Mouse (Mus musculus) adrenal gland, postnatal 36 days (tissue): ENCODE results near the gene Pck1. TPM values are rescaled to one million over a fixed set of nuclear protein-coding genes. Genes with fewer than 3 reads are reported as not detected.
A peak's percentile ranks its signal among the peaks of the same experiment; 100 is the strongest.

Experiments used
- DNase-seq, 2 experiments: peaks; one replicate each; pipeline ENCODE4 v3.0.0; 2021; ENCODE audit warnings: mixed read lengths in 1 of 2
- total RNA-seq, 2 experiments: library from RNA; stranded (reverse); gene quantifications; 2 replicates each; pipeline ENCODE4 v1.2.3; 2021

The Pck1 gene
- total RNA-seq, 2 experiments from 2014 or later = 816 to 818 TPM

- peak; percentile 78 to 83 for DNase-seq
Measured at GRCm38 (mm10) chr2:173173521-173174511, 21.0 kb downstream of the Pck1 start.

DNA sequence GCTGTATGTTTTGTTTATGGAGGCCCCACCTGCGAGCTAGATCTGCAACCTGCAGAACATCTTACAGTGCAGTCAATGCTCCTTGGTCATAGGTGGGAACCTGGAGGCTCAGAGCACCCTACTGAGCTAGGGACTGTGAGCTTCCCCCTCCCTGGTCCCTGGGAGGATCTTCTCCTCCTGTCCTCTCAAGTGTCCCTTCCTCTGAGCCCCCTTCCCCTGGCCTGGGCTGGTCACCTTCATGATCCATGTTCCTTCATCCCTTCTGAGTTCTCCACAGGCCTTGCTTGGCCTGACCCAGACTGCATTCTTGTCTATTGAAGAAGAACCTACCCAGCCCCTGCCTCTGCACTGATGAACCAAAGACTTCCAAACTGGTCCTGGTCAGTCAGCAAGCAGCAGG is 21.7 kb downstream of the Pck1 start:
- DNase-seq = no peak

DNA sequence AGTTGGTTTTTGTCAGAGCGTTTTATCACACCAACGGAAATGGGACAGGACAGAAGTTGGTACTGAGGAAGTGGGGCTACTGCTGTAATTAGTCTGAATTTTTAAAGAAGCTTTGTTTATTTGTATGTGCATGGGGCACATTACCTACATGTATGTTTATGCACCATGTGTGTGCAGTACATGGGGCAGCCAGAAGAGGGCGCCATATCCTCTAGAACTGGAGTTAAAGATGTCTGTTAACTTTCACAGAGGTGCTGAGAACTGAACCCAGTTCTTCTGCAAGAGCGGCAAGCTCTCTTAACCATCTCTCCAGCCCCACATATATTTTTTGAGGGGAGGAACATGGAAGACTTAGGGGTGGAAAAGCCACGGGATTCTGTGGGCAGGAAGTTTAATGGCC is 22.9 kb downstream of the Pck1 start:
- no peak for DNase-seq

DNA sequence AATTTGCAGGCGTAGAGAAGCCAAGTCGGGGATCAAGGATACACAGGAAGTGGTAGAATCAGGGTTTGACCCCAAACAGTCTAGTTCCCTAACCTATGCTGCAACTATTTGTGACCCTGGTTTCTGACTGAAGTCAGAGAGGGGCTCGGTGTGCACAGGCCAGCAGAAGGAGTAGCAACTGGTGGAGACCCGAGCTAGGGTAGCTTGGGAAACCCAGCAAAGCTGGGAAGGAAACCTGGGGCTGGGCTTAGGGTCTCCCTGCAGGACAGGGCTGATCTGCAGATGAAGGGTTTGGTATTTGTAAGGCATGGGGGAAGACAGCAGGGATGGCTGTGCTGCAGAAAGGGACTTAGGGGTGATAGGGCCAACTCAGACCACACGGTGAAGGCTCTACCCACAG is 24.6 kb downstream of the Pck1 start:
- DNase-seq = no peak

- no peak for DNase-seq
Measured at GRCm38 (mm10) chr2:173177951-173178350, 25.1 kb downstream of the Pck1 start.

GRCm38 (mm10) chr2:173179046-173179445 is 26.2 kb downstream of the Pck1 start:
- DNase-seq = no peak

DNA sequence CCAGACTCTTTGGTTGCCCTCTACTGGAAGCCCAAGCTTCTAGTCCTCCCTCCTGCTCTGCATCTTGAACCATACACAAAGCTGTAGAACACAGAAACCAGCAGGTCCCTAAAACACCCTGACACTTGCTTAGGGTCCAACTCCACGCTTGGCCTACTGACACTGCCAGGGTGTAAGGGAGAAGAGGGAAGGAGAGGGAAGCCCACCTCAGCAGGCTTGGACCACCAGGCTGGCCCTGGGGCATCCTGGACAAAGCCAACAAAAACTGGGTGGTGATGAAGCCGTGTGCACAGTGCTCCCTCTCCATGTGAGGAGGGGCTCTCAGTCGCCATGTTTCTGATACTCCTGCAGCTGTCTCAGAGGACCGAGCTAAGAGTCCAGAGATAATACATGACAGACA is 27.2 kb downstream of the Pck1 start:
- DNase-seq = no peak

DNA sequence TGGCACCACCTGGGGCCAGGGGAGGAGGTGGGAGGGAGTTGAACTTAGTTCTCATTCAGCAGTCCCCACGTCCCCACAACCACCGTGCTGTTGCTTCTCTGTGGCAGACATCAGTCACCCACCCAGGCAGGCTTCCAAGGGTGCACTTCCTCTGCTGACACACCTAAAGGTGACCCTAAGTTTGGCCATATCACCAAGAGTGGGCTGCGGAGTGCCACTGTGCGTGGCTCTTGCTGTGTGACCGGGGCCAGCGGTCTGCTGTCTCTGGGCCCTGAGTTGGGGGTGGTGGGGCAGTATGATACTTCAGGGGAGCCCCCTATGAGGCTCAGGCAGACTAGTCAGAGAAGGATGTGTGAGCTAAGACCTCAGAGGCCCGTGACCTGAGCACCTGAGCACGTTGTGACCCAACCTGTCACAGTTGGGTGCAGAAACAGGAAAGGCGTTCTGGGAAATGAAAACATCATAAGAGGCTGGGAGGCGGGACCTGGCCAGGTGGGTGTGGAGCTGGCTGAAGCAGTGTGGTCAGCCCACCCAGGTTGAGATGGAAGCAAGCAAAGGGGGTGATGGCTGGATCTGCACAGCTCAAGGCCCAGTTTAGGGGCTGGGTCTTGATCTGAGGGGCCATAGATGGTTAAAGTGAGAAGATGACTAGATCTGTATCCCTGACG is 28.0 kb downstream of the Pck1 start:
- no peak for DNase-seq

GRCm38 (mm10) chr2:173181486-173181885 is 28.6 kb downstream of the Pck1 start:
- no peak for DNase-seq

- DNase-seq = no peak
Measured at GRCm38 (mm10) chr2:173181901-173182300, 29.1 kb downstream of the Pck1 start.

DNA sequence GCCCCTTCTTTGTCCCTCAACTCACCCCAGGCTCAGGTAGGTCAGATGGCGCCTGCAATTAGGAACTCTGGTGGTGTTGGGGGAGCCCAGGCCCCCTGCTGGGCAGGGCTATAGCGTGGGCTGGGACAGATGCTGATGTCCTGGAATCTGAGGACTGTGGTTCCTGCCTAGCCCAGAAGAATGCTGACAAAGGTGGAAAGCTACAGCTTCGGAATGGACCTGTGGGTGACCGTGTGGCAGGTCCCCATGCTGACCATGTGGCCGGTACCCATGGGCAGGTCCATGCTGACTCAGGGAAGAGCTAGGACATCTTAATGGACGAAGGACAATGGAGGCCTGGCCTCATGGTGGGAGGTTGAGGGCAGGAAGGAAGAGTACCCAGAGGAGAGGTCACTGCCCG is 29.9 kb downstream of the Pck1 start:
- DNase-seq = no peak

DNA sequence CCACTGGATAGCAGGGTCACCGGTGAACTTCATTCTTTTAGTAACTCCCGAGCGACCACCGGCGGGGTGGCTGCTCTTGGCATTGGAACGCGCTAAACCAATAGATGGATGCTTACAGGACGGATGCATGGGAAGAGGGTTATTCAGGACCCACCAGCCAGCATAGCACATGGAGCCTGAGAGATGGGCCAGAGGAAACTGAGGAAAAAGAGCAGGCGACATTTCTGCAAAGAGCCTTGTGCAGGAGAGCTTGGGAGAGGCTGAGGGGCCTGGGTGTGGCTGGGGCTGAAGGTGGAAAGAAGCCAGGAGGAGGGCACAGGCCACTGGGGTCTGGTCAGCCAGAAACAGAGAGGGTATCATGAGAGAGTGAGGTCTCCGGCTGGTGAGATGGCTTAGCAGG is 30.5 kb downstream of the Pck1 start:
- DNase-seq = no peak

DNA sequence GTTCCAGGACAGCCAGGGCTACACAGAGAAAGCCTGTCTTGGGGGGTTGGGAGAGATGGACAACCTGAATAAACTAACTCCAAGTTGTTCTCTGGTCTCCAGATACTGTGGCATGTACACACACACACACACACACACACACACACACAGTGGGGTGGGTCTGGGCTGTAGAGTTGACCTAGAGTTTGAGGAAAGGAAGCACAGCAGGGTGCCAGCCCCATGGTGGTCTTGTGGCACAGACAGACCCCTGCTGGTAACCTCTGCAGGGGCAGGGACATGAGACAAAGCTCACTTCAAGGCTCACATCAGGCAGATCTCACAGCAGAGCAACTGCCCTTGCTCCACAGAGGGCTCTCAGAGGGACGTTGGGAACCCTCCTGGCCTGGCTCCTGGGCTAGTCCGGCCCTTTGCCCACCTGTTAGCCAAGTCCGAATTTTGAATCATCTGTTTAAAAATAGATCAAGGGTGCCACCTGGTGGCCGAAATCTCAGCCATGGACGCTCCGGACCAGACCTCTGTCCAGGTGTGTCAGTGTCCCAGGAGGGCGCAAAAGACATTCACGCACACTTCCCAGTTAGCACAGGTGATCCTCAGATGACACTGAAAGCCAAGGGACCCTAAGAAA is 31.1 kb downstream of the Pck1 start:
- DNase-seq = peak; percentile 64 to 75

GRCm38 (mm10) chr2:173184475-173185080 is 31.7 kb downstream of the Pck1 start:
- no peak for DNase-seq

- no peak for DNase-seq
Measured at GRCm38 (mm10) chr2:173185282-173185681, 32.4 kb downstream of the Pck1 start.

- peak; percentile 89 to 90 for DNase-seq
Measured at GRCm38 (mm10) chr2:173186047-173186943, 33.4 kb downstream of the Pck1 start.

- peak in 1 of 2 experiments; percentile 50 for DNase-seq
Measured at GRCm38 (mm10) chr2:173187182-173187855, 34.5 kb downstream of the Pck1 start.

- DNase-seq = no peak
Measured at GRCm38 (mm10) chr2:173194796-173195195, 41.9 kb downstream of the Pck1 start.

GRCm38 (mm10) chr2:173202924-173203689 is 50.3 kb downstream of the Pck1 start:
- DNase-seq = no peak

DNA sequence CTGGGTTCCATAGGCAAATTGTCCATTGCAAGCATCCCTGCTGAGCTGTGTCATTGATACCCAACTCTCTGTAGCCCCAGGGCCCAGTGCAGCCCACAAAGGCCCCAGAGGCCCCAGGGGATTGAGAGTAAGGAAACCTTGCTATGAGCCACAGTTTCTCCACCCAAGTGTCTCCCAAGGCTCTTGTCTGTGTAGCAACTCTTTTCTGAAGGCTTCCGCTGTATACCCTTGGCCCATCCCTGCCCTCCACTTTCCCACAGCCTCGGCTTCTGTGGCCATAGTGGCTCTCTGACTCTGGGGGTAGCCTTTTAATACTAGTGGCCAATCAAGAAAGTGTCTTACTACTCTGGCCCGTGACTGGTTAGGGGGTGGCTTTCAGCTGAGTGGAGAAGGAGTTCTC is 50.9 kb downstream of the Pck1 start:
- DNase-seq = no peak
